Mouse (Mus musculus): ENCODE results near the gene Tarbp2.

Tarbp2 gene

DNA sequence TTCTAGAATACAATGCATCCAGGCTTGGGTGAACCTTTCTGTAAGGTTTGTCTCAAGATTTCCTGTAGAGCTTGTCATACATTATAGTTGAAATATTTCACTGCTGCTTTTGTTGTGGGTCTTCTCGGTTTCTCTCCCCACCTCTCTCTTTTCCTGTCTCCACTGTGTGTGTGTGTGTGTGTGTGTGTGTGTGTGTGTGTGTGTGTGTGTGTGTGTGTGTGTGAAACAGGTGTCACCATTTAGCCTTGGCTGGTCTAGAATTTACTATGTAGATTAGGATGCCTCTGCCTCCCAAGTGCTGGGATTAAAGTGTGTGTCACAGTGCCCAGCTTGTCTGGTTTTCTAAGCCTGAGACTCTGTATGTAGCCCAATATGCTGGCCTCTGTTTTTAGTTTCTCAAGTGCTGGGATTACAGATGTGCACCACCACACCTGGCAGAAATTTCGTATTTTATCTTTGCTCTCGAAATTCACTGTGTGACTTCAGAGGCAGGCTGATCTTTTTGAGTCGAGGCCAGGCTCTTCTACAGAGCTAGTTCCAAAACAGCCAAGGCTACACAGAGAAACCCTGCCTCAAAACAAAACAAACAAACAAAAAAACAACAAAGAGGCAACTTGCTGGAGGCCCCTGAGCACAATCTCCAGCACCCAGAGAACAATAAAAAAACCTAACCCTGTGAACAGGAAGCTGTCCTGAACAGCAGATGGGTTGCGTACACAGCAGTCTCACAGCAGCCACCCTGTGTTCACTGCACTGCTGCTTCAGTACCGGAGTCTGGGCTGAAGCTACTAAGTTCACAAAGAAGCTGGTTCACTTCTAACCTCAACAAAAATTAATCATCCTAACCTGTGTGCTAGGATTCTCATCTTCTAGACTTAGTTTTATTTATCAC, 8.4 kb downstream of the Tarbp2 start:
- no peak for DNase-seq

DNA sequence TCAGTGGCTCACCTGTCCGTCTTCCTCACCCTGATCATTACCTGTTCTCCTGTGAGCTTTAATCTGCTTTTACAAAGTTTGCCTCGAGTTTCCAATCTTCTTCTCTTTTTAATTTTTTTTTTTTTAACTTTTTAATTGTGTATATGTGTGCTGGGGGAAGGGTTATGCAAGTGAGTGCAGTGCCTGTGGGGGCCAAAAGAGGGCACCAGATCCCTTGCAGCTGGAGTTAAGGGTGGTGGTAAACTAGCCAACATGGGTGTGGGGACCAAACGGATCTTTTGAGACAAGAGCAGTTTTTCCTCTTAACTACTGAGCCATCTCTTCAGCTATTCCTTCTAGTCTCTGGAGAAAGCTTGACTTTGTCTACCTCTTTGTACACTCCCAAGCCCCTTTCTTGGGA, 9.9 kb downstream of the Tarbp2 start:
- no peak for DNase-seq

- DNase-seq: no peak
Measured at GRCm38 (mm10) chr15:102528396-102528795, 10.4 kb downstream of the Tarbp2 start.

GRCm38 (mm10) chr15:102530566-102530965, 12.6 kb downstream of the Tarbp2 start:
- DNase-seq: no peak

GRCm38 (mm10) chr15:102531586-102531985, 13.6 kb downstream of the Tarbp2 start:
- DNase-seq: peak; percentile 28

DNA sequence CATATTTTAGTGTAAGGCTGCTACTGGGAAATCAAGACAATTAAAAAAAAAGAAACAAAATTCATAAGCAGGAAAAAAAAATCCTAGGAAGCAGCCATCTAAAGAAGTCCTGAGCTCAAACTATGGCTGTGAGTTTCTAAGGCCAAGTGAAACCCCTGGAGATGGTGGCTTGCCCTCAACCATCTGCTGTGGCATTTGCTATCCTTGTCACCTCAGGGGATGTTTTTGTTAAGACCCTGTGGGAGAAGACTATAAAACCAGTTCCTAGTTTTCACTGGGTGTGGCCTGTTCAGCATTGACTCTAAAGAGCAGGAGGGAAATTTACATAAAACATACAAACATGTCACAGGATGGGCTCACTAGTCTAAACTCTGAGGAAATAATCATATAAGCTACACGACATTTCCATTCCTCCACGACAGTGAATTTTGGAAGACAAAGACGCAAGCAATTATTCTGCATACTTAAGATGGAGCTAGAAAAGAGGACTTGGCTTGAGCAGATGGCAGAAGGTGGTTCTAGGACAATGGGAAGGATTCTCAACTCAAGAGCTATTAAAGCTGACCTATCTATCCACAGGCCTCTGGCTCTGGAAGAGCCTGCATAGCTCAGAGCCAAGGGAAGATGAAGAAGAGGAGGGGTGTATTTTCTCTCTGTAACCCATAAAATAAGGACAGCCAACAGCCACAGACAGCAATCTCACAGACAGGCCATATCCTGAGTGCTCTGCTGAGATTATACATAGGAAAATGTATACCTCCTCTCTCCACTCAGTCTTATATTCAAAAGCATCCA, 14.3 kb downstream of the Tarbp2 start:
- DNase-seq: peak; percentile 82

DNA sequence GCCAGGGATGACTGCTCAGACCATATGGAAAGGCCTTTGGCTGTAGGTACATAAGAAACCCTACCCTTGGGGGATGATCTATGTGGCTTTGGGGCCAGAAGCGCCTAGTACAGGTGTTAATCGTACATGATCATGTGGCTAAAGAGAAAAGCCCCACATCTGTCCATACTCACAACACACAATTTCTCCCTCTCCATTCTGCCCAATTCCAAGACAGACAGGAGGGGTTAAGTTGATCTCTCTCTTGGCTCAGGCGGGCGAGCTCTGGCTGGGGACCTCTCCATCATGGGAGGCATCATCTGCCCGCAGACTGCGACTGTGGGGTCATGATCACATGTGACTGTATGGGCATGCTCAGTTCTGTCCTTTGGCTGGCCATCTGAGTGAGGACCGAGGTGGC, 15.9 kb downstream of the Tarbp2 start:
- peak; percentile 29 for DNase-seq

GRCm38 (mm10) chr15:102544801-102545200, 26.8 kb downstream of the Tarbp2 start:
- peak; percentile 97 for DNase-seq

DNA sequence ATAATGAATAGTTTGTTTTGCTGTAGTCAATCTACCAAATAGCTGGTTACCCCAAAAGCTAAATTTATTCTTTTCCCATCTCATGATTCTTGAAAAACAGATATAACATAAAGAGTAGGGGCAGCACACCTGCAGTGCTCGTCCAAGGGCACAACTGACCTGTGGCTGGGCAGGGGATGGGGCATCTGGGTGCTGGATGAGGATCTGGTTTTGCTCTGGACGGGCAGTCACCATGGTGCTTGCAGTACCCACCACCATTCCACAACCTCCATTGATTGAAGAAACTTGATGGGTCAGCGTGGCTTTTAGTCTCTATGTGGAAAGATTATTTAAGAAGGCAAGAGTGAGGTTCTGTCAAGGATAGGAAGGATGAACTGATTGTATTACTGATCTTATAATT, 28.3 kb downstream of the Tarbp2 start:
- DNase-seq: peak; percentile 62

GRCm38 (mm10) chr15:102546677-102547427, 28.9 kb downstream of the Tarbp2 start:
- peak; percentile 99 for DNase-seq

DNA sequence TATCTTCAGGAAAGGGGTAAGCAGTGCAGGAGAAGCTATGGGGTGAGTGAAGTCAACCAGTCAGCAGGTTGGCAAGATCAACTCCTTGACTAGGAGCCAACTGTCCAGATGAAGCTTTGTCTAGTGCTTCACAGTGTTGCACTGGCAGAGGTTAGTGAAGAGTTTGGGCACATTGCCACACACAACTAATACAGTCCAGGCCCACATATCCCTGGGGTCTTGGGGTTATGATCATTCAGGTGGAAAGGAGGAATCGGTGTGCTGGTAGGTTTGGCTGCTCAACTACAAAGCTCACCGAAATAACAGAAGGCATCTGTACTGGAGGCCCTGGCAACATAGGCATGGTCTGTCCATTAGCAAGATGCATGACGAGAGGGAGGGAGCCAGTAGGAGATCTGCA, 29.5 kb downstream of the Tarbp2 start:
- peak; percentile 95 for DNase-seq

DNA sequence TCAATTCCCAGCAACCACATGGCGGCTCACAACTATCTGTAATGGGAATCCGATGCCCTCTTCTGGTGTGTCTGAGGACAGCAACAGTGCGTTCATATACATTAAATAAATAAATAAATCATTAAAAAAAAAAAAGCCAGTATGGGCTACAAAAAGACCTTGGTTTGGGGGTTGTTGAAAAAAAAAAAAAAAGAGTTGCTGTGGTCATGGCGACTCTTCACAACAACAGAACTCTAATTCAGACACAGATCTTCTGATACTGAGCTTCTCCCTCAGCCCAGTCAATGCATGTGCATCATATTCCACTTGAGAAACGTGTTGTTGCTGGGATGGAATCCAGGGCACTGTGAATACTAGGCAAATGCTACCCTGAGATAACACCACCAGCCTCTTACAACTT, 34.6 kb downstream of the Tarbp2 start:
- no peak for DNase-seq

GRCm38 (mm10) chr15:102555581-102555980, 37.6 kb downstream of the Tarbp2 start:
- no peak for DNase-seq

GRCm38 (mm10) chr15:102557580-102557979, 39.6 kb downstream of the Tarbp2 start:
- no peak for DNase-seq

DNA sequence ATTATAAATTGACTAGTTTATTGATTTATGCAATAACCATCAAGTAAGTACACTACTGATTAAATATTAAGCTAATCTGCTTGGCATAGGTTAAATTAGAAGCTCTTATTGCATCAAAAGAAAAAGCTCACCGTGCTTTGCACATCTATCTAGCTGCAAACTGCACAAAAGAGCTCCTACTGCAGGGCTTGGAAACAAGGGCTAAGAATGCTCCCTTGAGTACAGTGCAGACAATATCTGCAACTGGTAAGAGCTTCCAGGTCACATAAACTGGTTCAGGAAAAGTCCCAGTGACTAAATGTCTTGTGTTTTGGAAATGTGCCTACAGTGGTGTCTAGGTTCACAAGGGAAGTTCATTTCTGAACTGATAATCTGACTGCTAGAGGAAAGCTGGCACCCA, 44.5 kb downstream of the Tarbp2 start:
- DNase-seq: no peak

DNA sequence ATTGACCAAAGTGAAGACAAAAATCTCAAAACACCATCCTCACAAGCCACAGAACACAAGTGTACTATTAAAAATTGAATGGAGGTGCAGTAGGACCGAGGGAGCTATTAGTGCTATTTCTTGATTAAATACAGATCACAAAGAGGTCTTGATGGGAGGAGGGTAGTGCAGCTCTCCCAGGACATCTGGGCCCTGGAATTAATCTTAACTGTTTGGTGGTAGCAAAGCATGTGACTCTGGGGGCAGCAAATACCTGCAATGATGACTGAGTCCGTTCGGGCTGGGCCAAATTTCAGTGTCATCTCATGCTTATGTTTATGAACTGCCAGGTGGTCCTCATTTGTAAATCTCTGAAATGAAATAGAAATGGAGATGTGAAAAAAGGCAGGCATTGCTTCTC, 45.1 kb downstream of the Tarbp2 start:
- DNase-seq: no peak

GRCm38 (mm10) chr15:102563681-102564080, 45.7 kb downstream of the Tarbp2 start:
- DNase-seq: peak; percentile 61

- no peak for DNase-seq
Measured at GRCm38 (mm10) chr15:102567849-102568248, 49.9 kb downstream of the Tarbp2 start.

DNA sequence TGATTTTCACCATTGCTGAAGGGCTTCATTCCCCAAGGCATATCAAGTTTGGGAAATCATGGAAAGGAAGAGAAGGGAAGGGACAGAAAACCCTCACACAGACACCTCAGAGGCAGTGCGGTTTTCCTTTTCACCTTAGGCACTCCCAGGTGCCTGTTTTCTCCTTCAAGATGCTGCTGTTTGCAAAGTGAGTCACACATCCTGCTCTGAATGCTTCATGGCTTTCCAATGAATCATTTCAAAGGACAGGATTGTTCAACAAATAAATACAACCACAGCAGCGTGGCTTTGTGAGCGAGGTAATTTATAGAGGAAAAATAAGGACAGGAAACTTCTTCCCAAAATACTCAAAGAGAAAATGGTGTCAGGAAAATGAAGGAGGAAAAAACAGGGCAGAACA, 54.1 kb downstream of the Tarbp2 start:
- no peak for DNase-seq
